Mouse (Mus musculus) CH12.LX (cell line): ENCODE results near the gene Ccl11.

Experiments used
- CTCF ChIP-seq, 2 experiments: IDR thresholded peaks in 1 of 2; conservative IDR thresholded peaks in 1 of 2; 2 replicates each; pipeline ENCODE4 v1.5.1; 2011 to 2012; ENCODE audit warnings: low read depth in 2 of 2, low read length in 2 of 2, improper control_type of control experiment in 1 of 2, inconsistent platforms in 1 of 2, mild to moderate bottlenecking in 1 of 2, moderate library complexity in 1 of 2
- MXI1 ChIP-seq: IDR thresholded peaks from 2 replicates; pipeline ENCODE4 v1.6.1; 2011; ENCODE audit warnings: mild to moderate bottlenecking, low read depth, low read length, improper control_type of control experiment
- RAD21 ChIP-seq: IDR thresholded peaks from 2 replicates; pipeline ENCODE4 v1.6.1; 2011; ENCODE audit warnings: low read depth, mild to moderate bottlenecking, low read length, improper control_type of control experiment, moderate library complexity
- TBP ChIP-seq: conservative IDR thresholded peaks from 2 replicates; pipeline ENCODE4 v1.6.1; 2011; ENCODE audit warnings: low read depth, low read length, improper control_type of control experiment

GRCm38 (mm10) chr11:82099511-82100323, 42.1 kb downstream of the Ccl11 start:
- TF ChIP-seq RAD21 (no peak), CTCF (conservative IDR thresholded peaks at IDR 0.05 in 1 of 2, IDR thresholded peaks at IDR 0.05 in 1 of 2; ENCODE audit: low read depth in 2 of 2, low read length in 2 of 2) (no peak), TBP (no peak), MXI1 (no peak)
